Mouse (Mus musculus): Measurements from ENCODE around the gene Pkp2.

DNA sequence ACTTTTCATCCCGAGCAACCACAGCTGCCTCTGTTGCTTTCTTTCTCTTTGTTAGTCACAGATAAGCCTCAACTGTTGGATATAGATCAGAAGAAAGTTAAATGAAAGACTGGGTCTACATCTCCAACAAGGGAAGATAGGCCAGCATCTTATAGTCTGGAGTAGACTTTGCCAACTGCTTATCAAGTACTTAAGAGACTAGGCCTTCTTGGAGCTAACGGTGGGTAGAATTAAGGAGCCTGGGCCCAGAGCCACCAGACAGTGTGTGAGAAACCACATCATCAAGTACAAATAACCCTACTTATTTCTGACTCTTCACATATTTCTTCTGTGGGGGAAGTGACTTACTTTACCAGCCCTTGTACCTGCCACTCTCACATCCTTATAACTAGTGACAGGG is 37.4 kb downstream of the Pkp2 start:
- TF ChIP-seq CTCF (IDR thresholded peaks at IDR 0.05; ENCODE audit: low read depth, low read length) (no peak), EP300 (IDR thresholded peaks at IDR 0.05; ENCODE audit: insufficient read depth, low read depth, low read length) (no peak)
